Mouse (Mus musculus) embryonic facial prominence, embryonic 10.5 days (tissue): ENCODE measurements around the gene Ppp2r3a. TPM values are rescaled to one million over a fixed set of nuclear protein-coding genes. Genes with fewer than 3 reads are reported as not detected.

ENCODE experiments used
- DNase-seq: peaks from one replicate; pipeline ENCODE4 v3.0.0-alpha.2; 2017; ENCODE audit warnings: low spot score
- H3K27ac ChIP-seq: fragments of 300-500 bp; sonication (generic); replicated peaks from 2 replicates; pipeline ENCODE4 v1.5.1; 2016; ENCODE audit warnings: mild to moderate bottlenecking
- H3K27me3 ChIP-seq: fragments of 300-500 bp; sonication (generic); replicated peaks from 2 replicates; pipeline ENCODE4 v1.6.1; 2016; ENCODE audit warnings: low read depth, mild to moderate bottlenecking; ENCODE audit not compliant: poor library complexity, severe bottlenecking
- H3K36me3 ChIP-seq: fragments of 300-500 bp; sonication (generic); replicated peaks from 2 replicates; pipeline ENCODE4 v1.6.1; 2016; ENCODE audit warnings: mild to moderate bottlenecking, moderate library complexity
- H3K4me1 ChIP-seq: fragments of 300-500 bp; sonication (generic); 2 replicates; pipeline ENCODE4 v1.6.1; 2016
- H3K4me3 ChIP-seq: fragments of 300-500 bp; sonication (generic); 2 replicates; pipeline ENCODE4 v1.5.1; 2016; ENCODE audit warnings: mild to moderate bottlenecking, moderate library complexity
- H3K9me3 ChIP-seq: fragments of 300-500 bp; sonication (generic); 2 replicates; pipeline ENCODE4 v1.6.1; 2016; ENCODE audit warnings: mild to moderate bottlenecking
- WGBS: fragments of 180-500 bp; shearing (Covaris S2); methylation state at CpG from one replicate; pipeline ENCODE4 v1.1.7; 2016; 5-methylcytosine and 5-hydroxymethylcytosine counted together
- polyA plus RNA-seq: library from polyadenylated mRNA; unstranded; fragments of >200 nt; fragmentation: Nextera tagmentation; extraction: Ambion mirVana; gene quantifications from 2 replicates; pipeline ENCODE4 v1.2.1, GENCODE M21; 2016

The Ppp2r3a gene
- polyA plus RNA-seq, 1 experiment from 2014 or later: 10.9 TPM

GRCm38 (mm10) chr9:101247541-101247940, 4.1 kb downstream of the Ppp2r3a start:
- no peak for DNase-seq
- no peak overlapping the region for H3K27ac ChIP-seq
- no peaks in the 10 kb centered on the region for H3K36me3 ChIP-seq
- H3K4me1 ChIP-seq: peaks cover 18% of the 10 kb centered on the region
- H3K9me3 ChIP-seq: no peaks in the 10 kb centered on the region
- WGBS: 82% methylated on average over 7 of the region's 7 CpGs
- no peak overlapping the region for H3K4me3 ChIP-seq
- H3K27me3 ChIP-seq: no peaks in the 10 kb centered on the region

- no peak for DNase-seq
- no peak overlapping the region for H3K27ac ChIP-seq
- WGBS: 91% methylated on average over 5 of the region's 5 CpGs
These were observed 6.1 kb downstream of the Ppp2r3a start for GRCm38 (mm10) chr9:101245493-101245892.

GRCm38 (mm10) chr9:101243711-101244110, 7.9 kb downstream of the Ppp2r3a start:
- no peak for DNase-seq
- WGBS: 79% methylated on average over 2 of the region's 2 CpGs
- Histone ChIP-seq H3K27me3 (no peaks in the 10 kb centered on the region), H3K9me3 (no peaks in the 10 kb centered on the region), H3K4me3 (no peak overlapping the region), H3K27ac (no peak overlapping the region), H3K36me3 (no peaks in the 10 kb centered on the region), H3K4me1 (no peaks in the 10 kb centered on the region)

More at GRCm38 (mm10) chr9:101245493-101245892, 6.1 kb downstream of the Ppp2r3a start:
- Histone ChIP-seq H3K4me1 (peaks cover 15% of the 10 kb centered on the region), H3K9me3 (no peaks in the 10 kb centered on the region), H3K36me3 (no peaks in the 10 kb centered on the region), H3K27me3 (no peaks in the 10 kb centered on the region), H3K4me3 (no peak overlapping the region)

- Histone ChIP-seq H3K27ac (no peak overlapping the region), H3K4me3 (no peak overlapping the region), H3K4me1 (0 out of 2 replicates have a peak, but pooled peaks cover 3% of the 10 kb centered on the region), H3K9me3 (no peaks in the 10 kb centered on the region), H3K36me3 (no peaks in the 10 kb centered on the region), H3K27me3 (no peaks in the 10 kb centered on the region)
- 90% methylated on average over 3 of the region's 3 CpGs for WGBS
- DNase-seq: no peak
These were observed 11.4 kb downstream of the Ppp2r3a start for GRCm38 (mm10) chr9:101240161-101240560.

DNA sequence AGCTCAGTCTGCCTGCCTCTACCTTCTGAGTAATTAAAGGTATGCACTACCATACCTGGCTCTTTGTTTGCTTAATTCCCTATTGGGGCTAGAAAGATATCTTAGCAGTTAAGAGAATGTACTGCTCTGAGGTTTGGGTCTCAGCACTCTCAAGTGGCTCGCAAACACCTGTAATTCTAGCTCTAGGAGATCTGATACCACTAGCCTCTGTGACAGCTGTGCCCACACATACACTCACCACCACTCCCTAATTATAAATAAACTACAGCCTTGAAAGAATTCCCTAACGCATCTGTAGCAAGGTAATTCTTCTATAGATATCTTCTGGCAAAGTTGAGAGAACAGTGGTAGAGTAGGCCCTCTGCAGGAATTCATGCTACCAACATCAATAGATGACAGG, 15.8 kb downstream of the Ppp2r3a start:
- Histone ChIP-seq H3K4me3 (no peak overlapping the region), H3K27me3 (no peaks in the 10 kb centered on the region), H3K27ac (no peak overlapping the region), H3K36me3 (no peaks in the 10 kb centered on the region), H3K4me1 (0 out of 2 replicates have a peak, but pooled peaks cover 3% of the 10 kb centered on the region), H3K9me3 (no peaks in the 10 kb centered on the region)
- no peak for DNase-seq
- WGBS: 76% methylated on average over 2 of the region's 2 CpGs

DNA sequence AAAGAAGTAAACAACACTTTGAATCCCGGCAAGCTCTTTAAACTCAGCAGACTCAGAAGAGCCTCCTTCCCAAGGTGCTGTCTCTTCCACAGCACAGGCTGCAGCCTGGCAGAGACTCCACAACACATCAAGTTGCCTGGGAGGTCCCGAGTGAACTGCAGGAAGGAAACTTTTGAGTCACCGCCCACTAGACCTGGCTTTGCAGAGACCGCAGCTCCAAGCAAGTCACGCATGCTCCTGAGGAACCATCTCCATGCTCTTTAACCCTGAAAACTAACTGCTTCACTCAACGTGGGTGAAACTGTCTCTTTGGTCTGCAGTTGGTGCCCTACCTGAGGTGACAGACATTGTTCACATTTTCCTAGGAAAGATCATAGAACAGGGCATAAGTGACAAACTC, 19.6 kb downstream of the Ppp2r3a start:
- Histone ChIP-seq H3K27ac (no peak overlapping the region), H3K4me3 (no peak overlapping the region), H3K4me1 (0 out of 2 replicates have a peak, but pooled peaks cover 3% of the 10 kb centered on the region), H3K36me3 (no peaks in the 10 kb centered on the region), H3K9me3 (no peaks in the 10 kb centered on the region), H3K27me3 (no peaks in the 10 kb centered on the region)
- DNase-seq: no peak
- WGBS: 78% methylated on average over 6 of the region's 6 CpGs

DNA sequence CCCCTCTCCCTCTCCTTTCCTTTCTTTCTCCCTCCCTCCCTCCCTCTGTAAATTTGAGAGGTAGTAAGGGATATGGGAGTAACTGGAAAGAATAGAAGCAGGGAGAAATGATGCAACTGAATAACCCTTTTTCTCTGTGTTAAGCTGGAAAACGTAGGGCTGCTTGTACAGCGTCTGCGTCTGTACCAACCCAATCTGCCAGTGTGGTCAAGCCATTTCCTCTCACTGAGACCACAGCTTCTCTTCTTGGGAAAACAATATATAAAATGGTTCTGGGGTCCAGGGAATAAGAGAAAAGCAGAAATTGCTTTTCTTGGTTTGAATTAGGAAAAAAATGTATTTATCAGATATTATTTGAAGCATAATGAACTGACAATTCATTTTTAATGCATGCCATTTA, 21.6 kb downstream of the Ppp2r3a start:
- 90% methylated on average over 3 of the region's 3 CpGs for WGBS
- no peaks in the 10 kb centered on the region for H3K4me1 ChIP-seq
- H3K27ac ChIP-seq: no peak overlapping the region
- no peaks in the 10 kb centered on the region for H3K9me3 ChIP-seq
- no peak overlapping the region for H3K4me3 ChIP-seq
- H3K27me3 ChIP-seq: no peaks in the 10 kb centered on the region
- H3K36me3 ChIP-seq: no peaks in the 10 kb centered on the region
- DNase-seq: no peak

GRCm38 (mm10) chr9:101228892-101229291, 22.7 kb downstream of the Ppp2r3a start:
- Histone ChIP-seq H3K36me3 (no peaks in the 10 kb centered on the region), H3K4me1 (no peaks in the 10 kb centered on the region), H3K4me3 (no peak overlapping the region), H3K9me3 (no peaks in the 10 kb centered on the region), H3K27me3 (no peaks in the 10 kb centered on the region), H3K27ac (no peak overlapping the region)
- no peak for DNase-seq

- WGBS: 59% methylated on average over 1 of the region's 1 CpGs
- Histone ChIP-seq H3K4me1 (no peaks in the 10 kb centered on the region), H3K9me3 (no peaks in the 10 kb centered on the region), H3K36me3 (no peaks in the 10 kb centered on the region), H3K27me3 (no peaks in the 10 kb centered on the region), H3K27ac (no peak overlapping the region), H3K4me3 (no peak overlapping the region)
- no peak for DNase-seq
These were observed 43.6 kb downstream of the Ppp2r3a start for GRCm38 (mm10) chr9:101207984-101208383.

DNA sequence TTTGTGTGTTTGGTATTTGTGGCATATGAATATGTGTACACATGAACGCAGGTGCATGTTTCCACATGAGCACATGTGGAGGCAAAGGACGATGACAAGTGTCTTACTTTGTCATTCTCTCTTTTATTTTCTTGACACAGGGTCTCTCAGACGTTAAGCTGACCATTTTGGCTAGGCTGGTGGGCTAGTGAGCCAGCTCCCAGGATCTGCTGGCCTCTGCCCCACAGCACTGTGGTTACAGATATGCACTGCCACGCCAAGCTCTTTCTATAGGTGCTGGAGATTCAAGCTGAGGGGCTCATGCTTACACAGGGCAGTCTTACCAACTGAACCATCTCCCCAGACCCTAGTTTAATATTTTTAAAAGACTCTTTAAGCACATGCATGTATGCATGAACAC, 45.1 kb downstream of the Ppp2r3a start:
- no peaks in the 10 kb centered on the region for H3K9me3 ChIP-seq
- WGBS: 88% methylated on average over 4 of the region's 4 CpGs
- H3K4me3 ChIP-seq: no peak overlapping the region
- H3K36me3 ChIP-seq: no peaks in the 10 kb centered on the region
- DNase-seq: no peak
- H3K27ac ChIP-seq: no peak overlapping the region
- no peaks in the 10 kb centered on the region for H3K4me1 ChIP-seq
- no peaks in the 10 kb centered on the region for H3K27me3 ChIP-seq

DNA sequence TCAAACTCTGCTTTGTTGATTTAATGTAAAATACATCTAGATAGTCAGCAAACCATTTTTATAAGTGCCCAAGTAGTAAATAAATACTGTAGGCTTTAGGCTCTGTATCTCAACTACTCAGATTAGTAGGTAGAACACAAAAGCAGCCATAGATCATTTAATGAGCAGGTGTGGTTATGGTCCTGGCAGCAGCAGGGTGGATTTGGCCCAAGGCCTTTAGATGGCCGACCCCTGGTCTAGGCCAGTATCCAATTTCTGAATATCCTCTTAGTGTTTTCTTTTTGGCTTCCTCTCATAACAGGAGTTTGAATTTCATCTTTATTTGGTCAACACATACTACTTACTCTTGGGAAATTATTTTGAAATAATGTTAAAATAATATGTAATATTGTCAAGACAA, 46.4 kb downstream of the Ppp2r3a start:
- H3K36me3 ChIP-seq: no peaks in the 10 kb centered on the region
- no peaks in the 10 kb centered on the region for H3K27me3 ChIP-seq
- DNase-seq: no peak
- 59% methylated on average over 1 of the region's 1 CpGs for WGBS
- no peaks in the 10 kb centered on the region for H3K9me3 ChIP-seq
- no peak overlapping the region for H3K27ac ChIP-seq
- no peak overlapping the region for H3K4me3 ChIP-seq
- peaks cover 3% of the 10 kb centered on the region; the same call in 1 of the 2 replicates for H3K4me1 ChIP-seq

DNA sequence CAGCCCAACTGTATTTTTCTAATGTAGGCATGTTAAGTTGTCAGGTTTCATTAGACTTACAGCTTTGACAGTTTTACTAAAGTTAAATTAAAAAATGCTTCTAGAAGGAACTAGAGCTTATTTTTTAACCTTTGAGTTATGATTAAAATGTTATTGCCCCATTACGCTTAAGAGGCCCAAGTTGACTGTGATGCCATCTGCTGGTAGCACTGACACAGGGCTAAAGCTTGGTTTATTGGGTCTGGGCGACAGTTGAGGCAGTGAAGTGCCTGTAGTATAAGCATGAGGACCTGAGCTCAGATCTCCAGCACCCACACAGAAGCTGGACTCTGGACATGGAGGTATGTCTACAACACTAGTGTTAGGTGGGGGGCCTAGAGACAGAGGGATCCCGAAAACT, 47.5 kb downstream of the Ppp2r3a start:
- no peaks in the 10 kb centered on the region for H3K27me3 ChIP-seq
- H3K27ac ChIP-seq: no peak overlapping the region
- WGBS: 84% methylated on average over 3 of the region's 3 CpGs
- H3K9me3 ChIP-seq: no peaks in the 10 kb centered on the region
- H3K4me3 ChIP-seq: no peak overlapping the region
- peaks cover 3% of the 10 kb centered on the region; the same call in 1 of the 2 replicates for H3K4me1 ChIP-seq
- no peak for DNase-seq
- no peaks in the 10 kb centered on the region for H3K36me3 ChIP-seq

- Histone ChIP-seq H3K36me3 (no peaks in the 10 kb centered on the region), H3K4me1 (peaks cover 3% of the 10 kb centered on the region; the same call in 1 of the 2 replicates), H3K27me3 (no peaks in the 10 kb centered on the region), H3K27ac (no peak overlapping the region), H3K4me3 (no peak overlapping the region), H3K9me3 (no peaks in the 10 kb centered on the region)
- WGBS: 70% methylated on average over 5 of the region's 5 CpGs
- no peak for DNase-seq
These were observed 51.0 kb downstream of the Ppp2r3a start for GRCm38 (mm10) chr9:101200627-101201026.

- H3K4me1 ChIP-seq: peaks cover 3% of the 10 kb centered on the region; the same call in 1 of the 2 replicates
- no peak overlapping the region for H3K27ac ChIP-seq
- 81% methylated on average over 6 of the region's 6 CpGs for WGBS
- no peaks in the 10 kb centered on the region for H3K9me3 ChIP-seq
- H3K36me3 ChIP-seq: no peaks in the 10 kb centered on the region
- no peak for DNase-seq
- no peaks in the 10 kb centered on the region for H3K27me3 ChIP-seq
- H3K4me3 ChIP-seq: no peak overlapping the region
These were observed 52.8 kb downstream of the Ppp2r3a start for GRCm38 (mm10) chr9:101198804-101199203.
